Mouse (Mus musculus) gastrocnemius, postnatal 10 days (tissue): ENCODE measurements around the gene Ppil2. TPM values are rescaled to one million over a fixed set of nuclear protein-coding genes. Genes with fewer than 3 reads are reported as not detected.

ENCODE experiments used
- microRNA-seq, 2 experiments: library from miRNA; unstranded; fragments of <30 nt; microRNA quantifications; one replicate each; pipeline ENCODE4 v1.2.0; 2021
- total RNA-seq, 2 experiments: library from RNA; stranded (reverse); gene quantifications; 2 replicates each; pipeline ENCODE4 v1.2.3; 2021

The Ppil2 gene
- total RNA-seq, 2 experiments from 2014 or later, result 31.4 to 39.7 TPM

Small RNAs within 50 kb of the gene (microRNA-seq; reads per million reads assigned to microRNA genes)
- gene Mir130b, result 147 to 230 reads per million in 2 experiments
- 2.3 to 10.2 reads per million in 2 experiments for gene Mir301b

Other genes with a start within 250 kb of the Ppil2 start
- 1 to 10 TPM in 1 of 2 experiments, not detected in 1; 1.2 TPM for gene Igll1, start 247.3 kb downstream of the Ppil2 start, total RNA-seq
- 10 to 100 TPM; 20.4 to 28.5 TPM for gene Top3b, start 240.5 kb downstream of the Ppil2 start, total RNA-seq
- gene Vpreb1, start 240.4 kb downstream of the Ppil2 start, total RNA-seq, result under 1 TPM in 1 of 2 experiments, not detected in 1; 0.72 TPM
- 10 to 100 TPM; 18.4 to 24.9 TPM for gene Ppm1f, start 214.8 kb downstream of the Ppil2 start, total RNA-seq
- gene Mapk1, start 127.9 kb downstream of the Ppil2 start, total RNA-seq, result 100 to 1,000 TPM; 107 to 114 TPM
- 1 to 10 TPM; 1.6 to 3.1 TPM for gene Ypel1, start 41.6 kb downstream of the Ppil2 start, total RNA-seq
- 1 to 10 TPM in 1 of 2 experiments, not detected in 1; 1.3 TPM for gene 2610318N02Rik, start 13.9 kb upstream of the Ppil2 start, total RNA-seq
- gene Sdf2l1, start 21.1 kb upstream of the Ppil2 start, total RNA-seq, result 1 to 10 TPM; 4.4 to 5.3 TPM
- gene Ydjc, start 33.4 kb upstream of the Ppil2 start, total RNA-seq, result 1 to 10 TPM in 1 of 2 experiments, under 1 TPM in 1; 0.61 to 1.2 TPM
- gene Ccdc116, start 36.0 kb upstream of the Ppil2 start, total RNA-seq, result under 1 TPM; 0.29 to 0.54 TPM
- gene Ube2l3, start 91.4 kb upstream of the Ppil2 start, total RNA-seq, result 100 to 1,000 TPM; 163 to 166 TPM
- gene Rimbp3, start 97.3 kb upstream of the Ppil2 start, total RNA-seq, result under 1 TPM; 0.11 to 0.19 TPM
- gene Hic2, start 122.3 kb upstream of the Ppil2 start, total RNA-seq, result 1 to 10 TPM; 1.7 to 2.1 TPM
- gene Tmem191c, start 164.8 kb upstream of the Ppil2 start, total RNA-seq, result 1 to 10 TPM; 1.9 to 3.0 TPM
- 1 to 10 TPM; 1.0 to 1.2 TPM for gene Serpind1, start 220.1 kb upstream of the Ppil2 start, total RNA-seq